Mouse (Mus musculus): ENCODE measurements around the gene Acnat1.
"Not testable (repeated sequence)": the region's sequence is repeated elsewhere in the genome, so short reads cannot be mapped to it uniquely, and the experiment has no call there.

The Acnat1 gene

DNA sequence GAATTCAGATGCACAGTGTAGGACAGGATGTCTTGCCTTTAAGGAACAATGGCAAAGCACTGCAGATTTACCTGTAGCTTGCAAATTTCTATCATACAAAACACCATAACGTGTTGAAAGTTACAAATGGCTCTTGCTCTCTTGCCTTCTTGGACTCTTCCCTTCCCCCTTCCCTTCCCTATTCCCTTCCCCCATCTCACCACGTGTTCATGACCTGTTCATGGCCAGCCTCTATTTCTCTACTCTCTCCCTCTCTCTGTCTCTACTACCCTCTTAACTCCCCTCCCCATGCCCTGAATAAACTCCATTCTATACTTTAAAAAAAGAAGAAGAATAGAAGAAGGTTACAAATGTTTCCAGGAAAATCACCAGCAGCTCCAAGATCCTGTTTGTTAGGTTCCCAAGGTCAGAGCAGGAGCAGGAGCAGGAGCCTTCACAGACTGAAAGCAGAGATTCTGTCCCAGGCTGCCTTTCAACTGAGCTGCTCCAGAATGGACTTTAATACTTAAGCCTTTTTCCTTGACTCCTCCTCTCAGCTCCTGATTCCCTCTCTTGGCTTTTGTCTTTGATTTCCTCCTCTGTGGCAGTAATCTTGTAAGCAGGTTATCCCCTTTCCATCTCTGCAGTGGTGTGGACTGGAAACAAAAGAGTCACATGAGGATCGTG, at the start of gene Acnat1:
Acnat1 (minus strand) TSS at position 478 of the 666 bp plus-strand sequence.
- DNase-seq: no peak

DNA sequence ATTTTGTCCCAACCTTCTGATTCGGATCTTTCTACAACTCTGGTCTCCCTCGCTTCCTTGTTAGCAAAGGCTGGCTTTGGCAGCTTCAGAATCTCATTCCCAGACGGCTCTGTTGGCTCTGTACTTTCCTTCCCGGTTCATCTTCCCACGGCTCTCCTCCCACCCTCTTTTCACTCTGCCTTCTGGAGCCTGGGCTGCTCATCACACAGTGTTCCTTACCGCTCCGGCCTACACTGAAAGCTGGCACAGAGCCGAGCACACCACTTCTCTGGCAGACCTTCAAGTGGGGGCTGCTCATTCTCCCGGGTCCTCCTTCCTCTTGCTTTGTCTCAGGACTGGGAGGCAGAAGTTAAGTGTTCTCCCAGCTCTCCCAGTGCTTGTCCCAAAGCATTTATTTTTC, 48.9 kb upstream of the Acnat1 start:
- no peak for DNase-seq

DNA sequence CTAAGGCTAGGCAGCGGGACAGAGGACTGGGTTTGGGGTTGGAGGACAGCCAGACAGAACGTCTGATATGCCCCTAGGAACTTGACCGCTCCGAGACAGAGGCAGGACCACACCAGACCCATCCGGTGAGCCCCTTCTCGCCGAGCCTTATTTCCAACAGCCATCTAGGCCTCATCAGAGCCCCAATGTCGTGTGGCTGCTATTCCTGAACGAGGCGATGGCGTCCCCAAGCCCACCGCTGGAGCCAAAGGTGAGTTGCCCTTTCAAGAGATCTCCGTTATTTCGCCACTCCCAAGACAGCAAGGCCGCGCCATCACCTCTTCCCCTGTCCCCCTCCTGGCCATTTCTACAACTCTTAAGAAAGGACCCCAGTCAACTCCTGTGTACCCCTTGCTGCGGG, 47.6 kb upstream of the Acnat1 start:
- no peak for DNase-seq

DNA sequence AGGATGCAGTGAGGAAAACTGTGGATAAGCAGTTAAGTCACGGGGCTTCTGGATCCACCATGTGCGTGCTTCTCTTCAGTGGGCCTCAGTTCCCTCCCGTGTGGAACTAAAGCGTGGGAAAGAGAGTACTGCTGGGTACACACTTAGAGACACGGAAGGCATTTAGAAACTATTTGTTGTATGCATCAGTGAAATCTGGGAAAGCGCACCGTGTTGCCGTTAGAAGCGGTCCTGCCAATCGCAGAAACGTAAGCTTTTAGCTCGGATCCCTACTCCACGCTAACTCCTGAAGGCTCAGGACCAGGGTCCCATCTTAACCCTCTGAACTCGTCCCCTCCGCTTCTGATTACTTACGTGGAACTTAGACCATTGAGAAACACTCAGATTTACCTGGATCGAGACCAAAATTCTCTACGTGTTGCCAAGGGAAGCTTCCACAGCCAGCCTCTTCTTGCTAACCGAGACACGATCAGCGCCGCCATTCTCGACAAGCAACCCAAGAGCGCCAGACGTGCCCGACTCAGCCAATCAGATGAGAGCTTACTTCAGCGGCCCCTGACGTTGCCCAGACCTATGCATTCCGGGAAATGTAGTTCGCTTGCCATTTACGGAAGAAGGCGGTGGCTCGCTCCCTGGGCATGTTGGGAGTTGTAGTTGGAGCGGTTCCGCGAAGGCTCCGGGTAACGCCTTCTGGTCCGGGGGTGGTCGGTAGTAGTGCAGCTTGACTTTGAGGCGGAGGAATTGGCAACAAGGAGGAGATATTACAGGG, 47.0 kb upstream of the Acnat1 start, which contains the start of the genes Mrpl50 and Zfp189:
Mrpl50 (minus strand) TSS at position 522 of the 769 bp plus-strand sequence.
Zfp189 (plus strand) TSS at position 605 of the 769 bp plus-strand sequence.
- DNase-seq: peak; percentile 92

GRCm38 (mm10) chr4:49519476-49519875, 45.8 kb upstream of the Acnat1 start:
- DNase-seq: no peak

DNA sequence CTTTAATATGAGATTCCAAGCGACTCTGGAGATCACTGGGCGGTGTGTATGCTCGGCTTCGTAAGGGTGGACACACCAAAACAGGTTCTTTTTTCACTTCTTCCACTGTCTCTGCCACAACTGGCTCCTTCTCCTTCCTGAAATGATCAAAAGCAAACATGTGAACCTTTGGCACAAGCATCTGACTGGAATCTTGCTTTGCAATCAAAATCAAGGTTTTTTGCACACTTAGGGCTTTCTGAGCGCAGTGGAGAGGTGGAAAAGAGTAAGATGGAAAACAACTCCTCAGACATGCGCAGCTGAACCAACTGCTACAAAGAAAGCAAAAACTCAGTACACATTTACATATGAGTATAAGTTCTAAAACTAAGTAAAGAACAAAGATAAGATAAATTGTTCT, 40.7 kb upstream of the Acnat1 start:
- no peak for DNase-seq

GRCm38 (mm10) chr4:49512636-49513035, 38.9 kb upstream of the Acnat1 start:
- no peak for DNase-seq

DNA sequence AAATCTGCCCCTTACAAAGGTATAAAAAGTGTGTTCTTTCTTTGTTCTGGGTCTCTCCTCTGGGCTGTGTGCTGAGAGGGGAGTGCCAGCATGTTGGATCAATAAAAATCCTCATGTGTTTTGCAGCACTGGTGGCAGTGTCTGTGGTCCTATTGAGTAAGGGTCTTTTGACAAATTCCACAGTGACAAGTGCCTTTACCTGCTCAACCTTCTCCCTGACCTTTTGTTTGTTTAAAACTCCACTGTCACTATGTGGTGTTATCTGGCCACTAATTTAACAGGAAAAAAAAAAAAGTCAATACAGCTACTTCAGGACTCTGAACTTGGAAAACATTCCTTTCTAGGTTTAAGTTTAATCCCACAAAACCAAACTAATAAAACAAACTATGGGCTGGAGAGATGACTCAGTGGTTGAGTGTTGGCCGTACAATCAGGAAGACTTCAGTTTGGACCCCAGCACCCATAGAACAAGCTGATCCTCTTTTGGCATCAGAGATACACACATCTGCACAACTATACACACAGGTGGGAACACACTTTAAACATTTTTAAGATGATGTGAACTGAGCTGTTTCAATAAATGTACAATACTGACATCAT, 36.6 kb upstream of the Acnat1 start:
- DNase-seq: not testable (repeated sequence)

- DNase-seq: no peak
These were observed 35.5 kb upstream of the Acnat1 start for GRCm38 (mm10) chr4:49509183-49509582.

DNA sequence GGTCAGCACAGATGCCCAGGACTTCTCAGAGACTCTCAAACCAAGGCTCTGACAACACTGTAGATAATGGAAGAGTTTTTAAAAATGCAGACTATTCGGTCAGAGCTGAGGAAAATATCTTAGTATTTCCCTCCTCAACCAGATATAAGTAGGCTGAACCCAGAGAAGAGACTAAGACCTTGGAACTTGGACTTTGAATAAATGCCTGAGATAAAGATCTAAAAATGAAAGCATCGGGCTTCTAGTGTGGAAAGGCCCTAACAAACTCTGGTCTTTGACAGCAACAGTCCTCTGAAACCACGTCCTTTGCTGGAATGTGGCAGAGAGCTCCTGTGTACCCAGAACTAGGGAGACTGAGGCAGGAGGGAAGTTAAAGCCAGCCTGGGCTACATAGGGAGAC, 32.7 kb upstream of the Acnat1 start, which contains the start of gene Baat:
Baat (minus strand) TSS at position 172 of the 400 bp plus-strand sequence.
- no peak for DNase-seq

DNA sequence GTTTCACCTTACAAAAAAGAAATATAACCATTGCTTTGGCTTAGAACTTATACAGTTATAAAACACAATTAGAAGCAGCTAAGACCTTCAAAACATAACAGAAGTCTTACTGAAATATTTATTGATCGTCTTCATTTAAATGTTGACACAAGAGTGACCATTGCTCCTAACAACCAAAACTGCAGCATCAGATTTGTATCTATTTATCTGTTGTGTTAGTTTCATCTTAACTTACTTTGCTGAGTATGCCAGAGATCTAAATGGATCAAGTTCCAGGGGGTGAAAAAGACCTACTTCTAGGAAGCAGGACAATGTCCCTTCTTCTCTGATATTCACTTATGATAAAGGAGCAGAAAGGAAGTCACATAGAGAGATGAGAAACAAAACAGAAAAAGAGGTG, 29.9 kb upstream of the Acnat1 start:
- no peak for DNase-seq

GRCm38 (mm10) chr4:49485934-49486650, 12.4 kb upstream of the Acnat1 start:
- not testable (repeated sequence) for DNase-seq

- no peak for DNase-seq
These were observed 11.7 kb upstream of the Acnat1 start for GRCm38 (mm10) chr4:49485442-49485841.

GRCm38 (mm10) chr4:49480896-49481295, 7.2 kb upstream of the Acnat1 start:
- no peak for DNase-seq

GRCm38 (mm10) chr4:49480104-49480760, 6.5 kb upstream of the Acnat1 start:
- DNase-seq: no peak

- not testable (repeated sequence) for DNase-seq
These were observed 5.3 kb upstream of the Acnat1 start for GRCm38 (mm10) chr4:49479035-49479434.

- peak; percentile 17 for DNase-seq
These were observed 4.6 kb upstream of the Acnat1 start for GRCm38 (mm10) chr4:49478118-49478877.

DNA sequence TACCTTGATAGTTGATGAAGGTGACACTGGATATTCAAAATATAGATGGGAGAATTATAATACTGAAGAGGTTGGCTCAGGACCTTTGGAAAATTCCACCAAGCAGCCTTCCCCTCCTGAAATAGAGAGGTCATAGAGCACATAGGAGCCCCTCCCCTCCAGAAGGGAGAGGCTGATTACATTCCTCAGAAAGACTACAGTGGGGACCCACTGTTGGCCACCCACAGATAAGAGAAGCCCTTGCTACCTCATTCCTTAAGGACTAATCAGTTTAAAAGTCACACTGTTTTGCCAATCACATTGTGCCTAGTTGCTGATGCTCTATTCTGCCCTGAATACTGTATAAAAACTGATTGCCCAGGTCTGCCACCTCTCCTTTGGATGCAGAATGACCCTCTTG, 871 bp upstream of the Acnat1 start:
- no peak for DNase-seq

DNA sequence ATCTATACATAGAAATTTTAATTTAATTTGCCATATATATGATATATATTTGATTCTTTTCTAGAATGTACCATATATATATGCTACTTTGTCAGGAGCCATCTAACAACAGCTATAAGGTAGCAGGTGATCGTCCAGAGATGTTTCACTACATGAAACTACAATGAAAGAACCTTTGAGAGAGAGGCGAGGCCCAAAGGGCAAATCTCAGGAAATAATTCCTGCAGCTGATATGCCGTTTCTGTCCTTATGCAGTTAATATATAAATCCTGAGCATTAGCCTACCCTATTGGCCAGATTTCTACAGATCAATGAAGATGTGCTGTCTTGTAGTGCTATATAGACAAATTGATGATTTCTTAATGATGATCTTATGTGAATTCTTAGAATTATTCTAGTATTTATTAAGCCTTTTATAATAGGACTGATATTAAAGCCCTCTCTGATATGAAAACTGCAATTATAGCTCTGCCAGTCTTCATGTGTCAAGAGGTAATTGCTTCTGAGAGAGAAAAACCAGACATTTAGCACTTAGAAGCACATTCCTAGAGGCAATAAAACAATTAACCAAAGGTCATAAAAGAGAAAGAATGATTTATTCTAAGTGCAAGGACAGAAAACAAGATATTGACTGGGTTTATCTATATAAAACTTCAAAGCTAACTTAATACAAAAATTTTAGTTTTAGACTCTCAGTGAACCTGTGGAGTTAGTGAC, 4.1 kb downstream of the Acnat1 start:
- DNase-seq: no peak

DNA sequence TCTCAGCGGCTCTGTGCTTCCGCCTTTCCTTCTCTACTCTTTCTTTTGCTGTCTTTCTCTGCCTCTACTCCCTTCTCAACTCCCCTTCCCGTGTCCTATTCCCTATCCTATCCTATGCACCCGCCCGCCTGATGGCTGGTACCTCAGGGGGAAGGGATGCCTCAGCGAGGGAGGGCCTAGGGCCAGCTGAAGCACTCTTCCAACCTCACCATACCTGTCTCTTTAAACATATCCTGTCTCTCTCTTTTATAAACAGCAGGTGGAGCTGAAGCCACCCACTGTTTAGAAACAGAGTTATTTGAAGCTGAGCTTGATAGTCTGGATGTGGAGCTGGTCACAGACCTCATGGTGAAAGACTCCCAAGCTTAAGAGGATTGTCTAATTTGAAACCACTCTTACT, 6.4 kb downstream of the Acnat1 start:
- no peak for DNase-seq

- no peak for DNase-seq
These were observed 17.5 kb downstream of the Acnat1 start for GRCm38 (mm10) chr4:49456171-49456570.
